Mouse (Mus musculus): ENCODE results near the gene Coch.
A peak's percentile ranks its signal among the peaks of the same experiment; 100 is the strongest.
"Not testable (repeated sequence)": the region's sequence is repeated elsewhere in the genome, so short reads cannot be mapped to it uniquely, and the experiment has no call there.

The Coch gene

DNA sequence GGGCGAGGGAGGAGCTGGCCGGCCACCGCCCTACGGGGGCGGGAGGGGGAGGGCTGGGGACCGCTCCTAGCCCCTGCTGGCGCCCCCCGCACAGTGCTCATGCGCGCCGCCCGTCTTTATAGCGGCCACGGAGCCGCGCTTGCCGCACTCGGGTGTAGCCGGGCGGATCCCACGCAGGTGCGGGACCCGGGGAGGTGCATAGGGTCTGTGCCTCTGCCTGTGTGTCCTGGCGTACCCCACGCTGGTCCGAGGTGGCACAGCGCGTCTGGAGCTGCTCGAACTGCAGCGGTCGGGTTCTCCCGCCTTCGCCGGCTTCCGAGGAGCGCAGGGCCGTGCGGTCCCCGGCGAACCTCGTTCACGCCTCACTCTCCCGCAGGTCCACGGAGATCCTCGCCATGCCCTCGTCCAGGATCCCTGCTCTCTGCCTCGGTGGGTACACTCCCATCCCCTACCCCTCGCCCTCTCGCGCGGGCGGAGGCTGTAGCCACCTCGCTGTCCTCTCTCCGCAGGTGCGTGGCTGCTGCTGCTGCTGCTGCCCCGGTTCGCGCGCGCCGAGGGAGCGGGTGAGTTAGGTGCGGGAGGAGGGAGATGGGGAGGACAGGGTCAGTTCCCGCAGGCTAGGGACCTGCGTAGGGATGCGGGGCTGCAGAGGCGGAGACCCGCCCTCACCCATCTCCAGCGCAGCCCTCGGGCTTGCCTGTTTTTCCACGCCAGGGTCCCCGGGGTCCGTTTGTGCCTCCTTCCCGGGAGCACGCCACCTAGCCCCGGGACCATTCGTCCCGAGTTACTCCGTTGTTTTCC, at the start of gene Coch:
Gene Coch (plus strand): TSS at position 113 of the 801 bp plus-strand sequence.
- peak; percentile 46 for DNase-seq (ENCODE audit: low spot score)

DNA sequence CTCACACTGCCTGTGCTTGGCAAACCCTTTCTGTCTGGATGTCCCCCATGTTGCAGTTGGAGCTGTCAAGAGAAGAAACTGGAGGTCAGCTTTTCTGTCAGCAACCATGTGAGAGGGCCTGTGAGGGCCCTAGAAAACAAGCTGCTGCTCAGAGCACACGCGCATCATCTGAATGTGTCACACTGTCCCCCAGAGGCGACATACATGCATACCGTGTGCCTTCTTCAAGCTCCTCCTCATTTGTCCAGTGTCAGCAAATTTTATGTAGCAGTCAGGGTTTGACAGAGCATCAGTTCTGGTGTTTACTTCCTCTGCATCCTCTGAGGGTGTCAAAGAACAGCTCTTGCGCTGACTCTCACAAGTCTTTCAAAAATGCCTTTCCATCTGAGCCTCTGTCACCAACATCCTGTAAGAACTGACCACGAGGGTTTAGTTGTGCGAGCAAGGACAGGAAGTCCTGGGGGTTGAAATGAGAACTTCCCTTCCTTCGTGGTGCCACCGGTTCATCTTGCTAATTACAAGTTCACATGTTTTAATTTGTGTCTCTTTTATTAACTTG, 49.7 kb upstream of the Coch start:
- no peak for DNase-seq (ENCODE audit: low spot score)

DNA sequence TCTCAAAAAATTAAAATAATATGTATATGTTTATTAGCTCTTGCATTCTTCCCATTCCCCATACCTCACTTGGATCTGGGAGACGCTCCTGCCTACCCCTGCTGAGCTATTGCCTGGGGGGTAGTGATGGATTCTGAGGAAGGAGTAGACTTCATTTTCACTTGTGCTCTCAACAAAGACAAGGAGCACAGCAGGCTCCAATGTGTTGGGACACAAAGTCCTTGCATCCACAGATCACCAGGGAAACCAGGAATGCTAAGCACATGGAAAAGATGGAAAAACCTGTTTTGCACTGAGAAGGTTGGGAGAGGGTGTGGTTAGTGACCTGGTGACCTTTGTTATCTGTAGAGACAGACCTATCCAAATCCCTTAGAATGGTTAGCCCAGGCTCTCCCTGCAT, 38.1 kb upstream of the Coch start:
- DNase-seq (ENCODE audit: low spot score), result no peak

DNA sequence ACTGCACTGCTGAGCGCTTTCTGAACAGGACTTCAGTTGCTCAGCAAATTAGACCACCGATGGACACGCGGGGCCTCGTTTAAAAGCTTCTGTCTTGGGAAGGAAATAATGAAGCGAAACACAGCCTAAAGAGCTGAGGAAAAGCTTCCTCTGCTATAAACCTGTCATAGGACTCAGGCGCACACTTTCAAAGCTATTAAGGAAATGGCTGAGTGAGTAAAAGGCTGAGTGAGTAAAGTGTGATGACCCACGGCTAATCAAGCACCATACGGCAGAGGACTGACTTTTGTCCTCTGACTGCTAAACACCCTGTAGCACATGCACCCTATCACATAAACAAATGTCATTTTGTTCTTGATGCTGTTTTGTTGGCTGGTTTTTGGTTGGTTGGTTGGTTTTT, 31.7 kb upstream of the Coch start:
- no peak for DNase-seq (ENCODE audit: low spot score)

DNA sequence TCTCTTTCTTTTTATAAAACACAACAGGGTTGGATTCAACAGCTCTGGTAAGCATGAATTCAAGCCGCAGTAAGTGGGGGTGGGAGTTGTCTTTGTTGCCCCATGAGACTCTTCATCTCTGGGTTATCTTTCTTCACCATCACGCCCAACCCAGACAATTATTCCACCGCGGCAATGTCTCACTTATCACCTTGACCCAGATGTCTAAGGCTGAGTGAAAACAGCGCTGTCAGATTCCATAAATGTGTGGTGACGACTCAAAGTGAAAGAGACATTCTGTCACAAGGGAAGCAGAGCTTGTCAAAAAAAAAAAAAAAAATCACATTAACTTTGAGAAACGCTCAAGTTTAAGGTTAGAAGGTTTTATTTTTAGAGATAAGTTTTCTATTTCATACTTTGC, 25.9 kb upstream of the Coch start:
- no peak for DNase-seq (ENCODE audit: low spot score)

DNA sequence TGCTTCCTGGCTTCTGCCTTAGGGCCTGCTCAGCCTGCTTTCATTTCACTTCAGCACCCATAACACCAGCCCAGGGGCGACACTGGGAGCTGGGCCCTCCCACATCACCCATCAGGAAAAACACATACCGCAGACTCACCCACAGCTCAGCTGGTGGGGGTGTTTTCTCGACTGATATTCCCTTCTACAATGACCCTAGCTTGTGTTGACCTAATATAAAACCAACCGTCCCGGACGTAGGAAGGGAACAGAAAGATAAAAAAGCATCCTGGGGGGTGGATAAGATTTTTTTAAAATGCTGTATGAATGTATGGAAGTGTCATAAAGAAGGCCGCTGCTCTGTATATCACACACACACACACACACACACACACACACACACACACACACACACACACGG, 23.7 kb upstream of the Coch start:
- no peak for DNase-seq (ENCODE audit: low spot score)

DNA sequence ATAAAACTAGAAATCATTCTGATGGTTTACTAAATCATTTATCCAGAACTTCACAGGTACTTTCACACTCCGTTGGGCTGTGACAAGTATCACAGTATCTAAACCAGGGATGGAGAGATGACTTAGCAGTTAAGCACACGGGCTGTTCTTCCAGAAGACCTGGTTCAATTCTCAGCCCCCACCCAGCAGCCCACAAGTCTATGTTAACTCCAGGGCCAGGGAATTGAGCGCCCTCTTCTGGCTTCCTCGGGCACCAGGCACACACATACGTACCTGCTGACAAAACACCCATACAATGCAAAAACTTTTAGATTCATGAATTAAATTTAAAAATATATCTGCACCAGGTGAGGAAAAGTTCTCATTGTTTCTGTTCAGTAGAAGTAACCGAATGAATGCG, 23.2 kb upstream of the Coch start:
- no peak for DNase-seq (ENCODE audit: low spot score)

DNA sequence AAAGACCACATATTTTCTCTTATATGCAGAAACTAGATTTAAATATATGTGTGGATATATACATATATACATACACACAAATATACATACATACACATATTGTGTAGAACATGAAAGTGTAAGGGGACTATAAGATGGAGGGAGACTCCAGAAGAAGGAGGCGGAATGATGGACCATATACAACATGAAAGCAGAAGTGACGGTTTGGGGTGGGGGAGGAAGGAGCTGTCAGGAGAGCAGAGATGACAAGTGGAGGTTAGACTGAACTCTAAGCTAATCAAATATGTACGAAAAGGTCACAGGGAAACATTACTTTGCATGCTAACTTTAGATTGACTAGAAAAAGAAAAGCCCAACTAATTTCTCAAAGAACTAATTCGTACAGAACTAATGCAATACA, 20.5 kb upstream of the Coch start:
- DNase-seq (ENCODE audit: low spot score), result no peak

DNA sequence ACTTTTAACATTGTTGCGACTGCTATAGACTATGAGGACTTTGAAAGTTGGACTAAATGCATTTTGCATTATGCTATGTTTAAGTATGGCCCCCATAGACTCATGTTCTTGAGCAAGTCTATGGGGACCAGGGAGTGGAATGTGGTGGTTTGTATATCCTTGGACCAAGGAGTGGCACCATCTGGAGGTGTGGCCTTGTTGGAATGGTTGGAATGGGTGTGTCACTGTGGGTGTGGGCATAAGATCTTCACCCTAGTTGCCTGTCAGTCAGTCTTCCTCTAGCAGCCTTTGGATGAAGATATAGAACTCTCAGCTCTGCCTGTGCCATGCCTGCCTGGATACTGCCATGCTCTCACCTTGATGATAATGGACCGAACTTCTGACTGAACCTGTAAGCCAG, 15.3 kb upstream of the Coch start:
- not testable (repeated sequence) for DNase-seq (ENCODE audit: low spot score)

DNA sequence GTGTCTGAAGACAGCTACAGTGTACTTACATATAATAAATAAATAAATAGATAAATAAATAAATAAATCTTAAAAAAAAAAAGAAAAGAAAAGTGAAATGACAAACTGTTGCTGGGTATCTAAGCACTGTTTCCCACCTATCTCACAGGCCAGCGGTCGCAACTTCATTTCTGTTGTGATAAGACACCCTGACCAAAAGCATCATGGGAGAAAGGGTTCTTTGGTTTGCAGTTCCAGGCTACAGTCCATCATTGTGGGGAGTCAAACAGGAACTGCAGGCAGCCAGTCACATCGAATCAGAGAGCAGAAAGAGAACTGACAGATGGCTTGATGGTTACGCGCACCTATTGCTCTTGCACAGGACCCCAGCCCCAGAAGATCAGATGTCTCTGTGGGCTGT, 3.9 kb upstream of the Coch start:
- DNase-seq (ENCODE audit: low spot score), result no peak

DNA sequence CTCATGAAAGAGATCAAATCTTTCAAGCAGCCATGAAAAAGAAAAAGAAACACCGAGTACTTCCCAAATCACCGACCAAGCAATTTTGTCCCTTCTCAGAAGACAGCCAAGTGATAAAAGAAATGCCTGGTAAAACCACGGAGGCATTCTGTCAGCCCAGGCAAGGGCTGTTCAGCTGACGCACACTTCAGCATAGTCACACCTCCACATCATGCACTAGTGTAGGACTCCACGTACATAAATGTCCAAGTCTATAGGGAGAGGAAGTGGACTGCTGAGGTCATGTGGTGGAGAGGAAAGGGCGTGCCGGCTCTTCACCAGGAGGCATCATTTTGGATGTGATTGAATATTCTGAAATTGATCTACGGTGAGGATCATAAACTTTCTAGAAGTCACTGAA, 1.2 kb upstream of the Coch start:
- no peak for DNase-seq (ENCODE audit: low spot score)

DNA sequence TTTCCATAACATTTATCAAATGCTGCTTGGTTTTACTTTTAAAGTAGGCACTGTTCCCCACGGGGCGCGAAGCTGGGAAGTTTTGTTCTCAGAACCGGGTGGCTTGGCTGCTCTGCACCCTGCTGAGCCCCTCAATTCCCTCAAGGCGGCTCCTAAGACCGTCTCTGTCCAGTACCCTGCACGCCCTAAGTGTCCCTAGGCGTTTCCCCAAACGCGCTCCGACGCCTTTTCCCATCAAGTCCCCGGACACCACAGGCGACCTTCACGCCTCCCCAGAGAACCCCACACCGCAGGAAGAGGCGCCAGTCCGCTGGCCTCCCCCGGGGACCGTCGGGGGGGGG, 283 bp upstream of the Coch start:
- DNase-seq (ENCODE audit: low spot score), result no peak

DNA sequence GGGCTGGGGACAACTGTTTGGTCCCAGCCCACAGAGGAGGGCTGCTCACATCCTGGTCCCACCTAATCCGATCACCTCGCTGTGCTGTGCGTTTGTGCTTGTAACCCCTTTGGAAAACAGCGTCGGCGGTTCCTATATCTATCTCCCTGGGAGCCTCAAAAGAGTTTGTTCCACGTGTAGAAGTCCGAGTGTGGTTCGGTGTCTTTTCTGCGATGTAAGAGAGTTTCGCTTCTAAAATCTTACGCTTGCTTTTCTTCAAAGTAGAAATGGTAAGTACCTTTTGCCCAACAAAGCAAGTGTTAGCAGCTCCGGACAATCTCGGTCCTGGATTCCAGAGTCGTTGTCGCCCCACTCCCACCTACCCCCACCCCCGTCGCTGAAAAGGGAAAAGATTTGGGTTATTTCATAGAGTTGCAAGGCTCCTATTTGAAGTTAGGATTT, 909 bp downstream of the Coch start:
- DNase-seq (ENCODE audit: low spot score), result no peak

DNA sequence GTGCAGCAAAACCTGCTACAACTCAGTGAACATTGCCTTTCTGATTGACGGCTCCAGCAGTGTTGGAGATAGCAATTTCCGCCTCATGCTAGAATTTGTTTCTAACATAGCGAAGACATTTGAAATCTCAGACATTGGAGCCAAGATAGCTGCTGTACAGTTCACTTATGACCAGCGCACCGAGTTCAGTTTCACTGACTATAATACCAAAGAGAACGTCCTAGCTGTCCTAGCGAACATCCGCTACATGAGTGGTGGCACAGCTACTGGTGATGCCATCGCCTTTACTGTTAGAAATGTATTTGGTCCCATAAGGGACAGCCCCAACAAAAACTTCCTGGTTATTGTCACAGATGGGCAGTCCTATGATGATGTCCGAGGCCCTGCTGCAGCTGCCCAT, 10.2 kb downstream of the Coch start:
- no peak for DNase-seq (ENCODE audit: low spot score)

DNA sequence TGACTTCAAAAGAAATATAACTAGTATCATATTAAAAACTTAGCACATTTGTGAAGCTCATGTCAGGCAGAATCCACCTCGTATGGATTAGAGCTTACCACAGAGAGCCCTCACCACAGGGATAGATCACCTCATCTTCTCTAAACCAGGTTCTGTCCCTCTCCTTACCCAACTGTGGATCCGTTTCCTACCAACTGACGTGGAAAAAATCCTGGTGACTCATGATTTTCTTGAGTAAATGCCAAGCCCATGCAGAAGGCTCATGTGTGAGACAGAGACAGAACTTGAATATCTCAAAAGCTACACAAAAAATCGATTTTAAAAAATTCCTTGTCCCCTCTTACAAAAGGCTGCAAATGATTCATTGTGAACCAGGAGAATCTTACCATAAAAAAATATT, 13.0 kb downstream of the Coch start:
- no peak for DNase-seq (ENCODE audit: low spot score)

DNA sequence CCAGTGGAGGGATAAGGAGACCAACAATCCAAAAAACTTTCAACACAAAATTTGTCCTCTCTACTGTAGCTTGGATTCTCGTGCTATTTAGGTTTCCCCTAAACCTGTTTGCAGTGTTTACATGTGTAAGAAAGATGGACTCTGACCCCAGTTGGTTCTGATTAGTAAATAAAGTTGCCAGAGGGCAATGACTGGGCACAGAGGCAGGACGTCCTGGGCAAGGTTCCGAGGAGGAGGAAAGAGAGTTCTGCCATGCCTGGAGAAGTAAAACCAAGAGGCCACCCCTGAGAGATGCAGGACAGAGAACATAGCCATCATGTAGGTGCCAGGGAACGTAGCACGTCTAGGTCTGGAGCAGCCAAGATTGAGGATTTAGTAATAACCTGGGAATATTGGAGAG, 19.2 kb downstream of the Coch start:
- no peak for DNase-seq (ENCODE audit: low spot score)

DNA sequence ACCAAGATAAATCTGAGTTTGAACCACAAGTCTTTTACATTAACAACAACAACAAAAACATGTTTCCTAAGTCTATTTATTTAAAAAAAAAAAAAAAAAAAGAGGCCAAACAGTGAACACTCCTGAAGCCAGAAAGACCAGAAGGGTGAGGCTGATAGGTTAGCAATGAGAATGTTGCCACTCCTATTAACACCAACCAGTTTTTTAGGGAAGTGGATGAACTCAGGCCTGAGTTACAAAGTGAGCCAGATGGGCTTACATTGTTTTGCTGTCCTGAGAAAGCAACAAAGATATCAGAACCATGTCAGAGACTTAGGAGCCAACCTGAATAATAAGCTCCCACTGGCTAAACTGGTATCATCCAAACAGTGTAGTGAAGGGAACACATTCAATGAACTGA, 27.4 kb downstream of the Coch start:
- no peak for DNase-seq (ENCODE audit: low spot score)

DNA sequence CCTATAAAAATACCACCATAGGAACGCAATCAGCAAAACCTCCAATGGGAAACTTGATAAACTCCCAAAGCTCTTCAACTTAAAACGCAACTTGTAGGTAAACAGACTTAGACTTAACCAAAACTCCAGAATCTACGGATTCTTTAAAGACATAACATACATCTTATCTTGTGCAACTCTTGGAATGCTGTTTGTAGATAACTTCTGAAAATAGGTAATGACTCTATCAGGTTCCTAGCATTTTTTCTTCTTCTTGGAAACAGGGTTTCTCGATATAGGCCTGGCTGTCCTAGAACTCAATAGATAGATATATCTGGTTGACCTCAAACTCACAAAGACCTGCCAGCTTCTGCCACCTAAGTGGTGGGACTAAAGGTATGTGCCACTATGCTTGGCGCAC, 28.0 kb downstream of the Coch start:
- DNase-seq (ENCODE audit: low spot score), result no peak

DNA sequence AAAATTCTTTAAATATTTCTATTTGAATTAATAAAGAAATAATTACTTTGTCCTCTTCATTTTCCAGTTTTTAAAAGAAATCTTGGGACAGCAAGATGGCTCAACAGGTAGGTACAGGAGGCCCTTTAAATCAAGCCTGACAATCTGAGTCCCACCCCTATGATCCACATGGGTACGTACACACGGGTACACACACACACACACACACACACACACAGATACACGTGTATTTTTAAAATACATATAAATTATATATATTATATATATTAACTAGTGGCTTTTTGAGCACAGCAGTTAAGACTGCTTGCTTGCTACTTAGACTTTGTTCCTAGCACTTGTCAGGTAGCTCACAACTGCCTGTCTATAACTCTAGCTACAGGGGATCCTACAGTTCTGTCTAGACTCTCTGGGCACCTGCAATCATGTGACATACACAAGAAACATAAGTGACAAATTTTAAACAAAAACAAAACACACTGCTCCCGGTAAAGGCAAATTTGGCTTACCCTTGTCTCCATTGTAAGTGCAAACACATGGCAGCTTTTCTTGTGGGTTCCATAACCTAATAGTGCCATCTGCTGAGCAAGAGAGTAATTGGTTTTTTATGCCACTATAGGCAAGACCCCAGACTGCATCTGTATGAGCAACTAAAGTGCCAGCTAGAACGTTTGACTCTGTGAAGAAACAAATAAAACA, 29.7 kb downstream of the Coch start:
- DNase-seq (ENCODE audit: low spot score), result no peak

DNA sequence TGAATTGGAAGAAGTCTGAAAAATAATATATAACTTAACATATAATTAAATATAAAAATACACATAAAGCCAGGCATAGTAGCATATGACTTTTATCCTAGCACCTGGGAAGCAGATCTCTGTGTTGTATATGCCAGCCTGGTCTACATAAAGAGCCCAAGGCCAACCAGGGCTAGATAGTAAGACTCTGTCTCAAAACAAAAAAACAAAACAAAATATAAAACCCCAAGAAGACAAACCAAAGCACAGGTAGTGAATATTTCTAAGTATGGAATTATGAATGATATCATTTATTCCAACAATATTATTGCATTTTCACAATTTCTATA, 30.2 kb downstream of the Coch start:
- DNase-seq (ENCODE audit: low spot score), result no peak

DNA sequence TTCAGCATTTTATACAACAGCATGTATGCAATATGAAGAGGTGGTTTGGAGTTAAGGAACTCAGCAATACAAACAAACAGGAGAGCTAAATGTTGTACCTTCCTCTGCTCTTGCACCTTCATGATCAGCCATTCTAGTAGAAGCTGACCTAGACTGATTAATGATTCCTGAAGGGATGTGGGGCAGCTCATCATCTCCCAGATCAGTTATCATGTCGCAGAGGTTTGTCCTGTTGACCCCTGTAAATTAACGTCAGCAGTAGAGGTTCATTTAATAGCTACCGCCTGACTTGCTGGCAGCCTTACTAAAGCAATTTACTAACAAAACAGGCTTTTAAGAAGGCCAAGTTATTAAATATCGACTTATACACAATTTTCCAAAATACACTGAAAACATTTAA, 40.3 kb downstream of the Coch start:
- no peak for DNase-seq (ENCODE audit: low spot score)

DNA sequence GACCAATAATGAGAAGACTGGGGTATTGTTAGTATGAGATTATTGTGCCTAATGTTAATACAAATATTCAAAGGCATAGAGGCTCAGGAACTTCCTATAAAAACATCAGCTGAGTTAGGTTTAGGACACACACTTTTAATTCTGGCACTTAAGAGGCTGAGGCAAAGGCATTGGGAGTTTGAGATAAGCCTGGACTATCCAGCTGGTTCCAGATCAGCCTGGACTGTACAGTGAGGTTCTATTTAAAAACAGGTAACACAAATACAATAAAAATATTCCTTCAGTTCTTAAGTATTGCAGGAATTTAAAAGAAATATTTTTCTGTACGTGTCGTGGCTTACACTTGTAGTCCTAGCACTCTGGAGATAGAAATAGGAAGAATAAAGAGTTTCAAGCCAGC, 43.1 kb downstream of the Coch start:
- DNase-seq (ENCODE audit: low spot score), result no peak

DNA sequence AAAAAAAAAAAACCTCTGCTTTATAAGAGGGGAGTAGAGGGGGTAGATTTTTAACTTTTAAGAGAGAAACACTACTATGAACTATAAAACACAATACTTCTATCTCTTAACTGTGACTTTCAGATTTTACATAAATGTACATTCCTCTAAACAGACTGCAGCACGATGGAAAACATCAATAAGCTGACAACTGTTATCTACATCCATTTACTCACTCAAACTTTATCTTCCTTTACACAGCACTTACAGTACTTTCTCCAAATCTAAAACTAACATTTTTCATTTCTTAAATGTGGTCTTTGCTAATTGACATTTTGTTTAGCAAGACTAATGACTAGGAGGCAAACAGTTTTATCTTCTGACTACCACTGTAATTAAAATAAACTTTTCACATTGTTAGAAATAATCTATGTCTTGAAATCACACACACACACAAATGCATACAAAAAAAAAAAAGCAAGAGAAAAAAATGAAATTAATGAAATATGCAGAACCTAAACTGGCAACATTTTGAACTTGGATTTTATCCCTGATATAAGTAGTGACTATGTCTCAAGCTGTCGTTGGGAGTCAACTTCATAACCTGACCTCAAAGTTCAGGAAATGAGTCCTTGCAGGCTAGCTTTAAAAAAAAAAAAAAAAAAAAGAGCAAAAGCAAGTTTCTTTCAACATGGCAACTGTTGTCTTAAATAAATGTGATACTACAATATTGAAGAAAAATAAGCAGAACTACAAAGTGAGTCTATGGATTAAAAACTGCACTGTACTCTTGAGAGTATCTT, 43.7 kb downstream of the Coch start:
- no peak for DNase-seq (ENCODE audit: low spot score)

Measured in ovary, postnatal 36 days (tissue).